Mouse (Mus musculus): Measurements from ENCODE around the gene 1700020D05Rik.
"Not testable (repeated sequence)": the region's sequence is repeated elsewhere in the genome, so short reads cannot be mapped to it uniquely, and the experiment has no call there.

1700020D05Rik gene

DNA sequence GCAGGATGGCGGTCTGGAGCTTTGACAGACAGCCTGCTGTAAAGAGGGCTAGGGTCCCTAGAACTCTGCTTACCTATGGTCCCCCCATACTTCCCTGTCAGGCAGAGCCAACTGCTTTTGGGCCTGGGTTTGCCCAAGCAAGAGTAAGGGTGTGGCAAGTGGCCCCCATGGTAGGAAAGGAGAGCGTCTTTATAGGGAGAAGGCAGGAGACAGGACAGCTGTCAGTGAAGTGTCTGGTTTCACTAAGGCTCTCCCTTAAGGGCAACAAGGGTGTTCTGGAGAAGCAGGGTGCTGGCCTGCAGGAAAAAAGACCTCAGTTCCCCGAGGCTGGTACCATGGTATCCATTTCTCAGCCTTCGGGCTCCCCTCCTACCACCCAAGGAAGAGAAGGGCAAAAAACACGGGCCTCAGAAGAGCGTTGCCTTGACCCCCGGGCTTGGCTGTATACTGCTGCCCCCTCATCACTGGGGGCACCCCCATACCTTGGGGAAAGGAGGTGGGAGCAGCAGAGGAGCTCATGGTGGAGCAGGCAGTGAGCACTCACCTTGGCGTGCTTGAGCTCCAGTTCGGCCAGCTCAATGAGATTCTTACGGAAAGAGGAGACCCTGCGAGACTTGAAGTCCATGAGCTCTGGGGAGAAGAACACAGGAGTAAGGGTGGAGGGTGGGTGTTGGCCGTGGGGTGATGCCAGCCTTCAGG, 8.1 kb downstream of the 1700020D05Rik start:
- DNase-seq (ENCODE audit: low read depth, low spot score) = no peak

- DNase-seq (ENCODE audit: low read depth, low spot score) = no peak
Measured at GRCm38 (mm10) chr19:5494314-5494713, 9.3 kb downstream of the 1700020D05Rik start.

DNA sequence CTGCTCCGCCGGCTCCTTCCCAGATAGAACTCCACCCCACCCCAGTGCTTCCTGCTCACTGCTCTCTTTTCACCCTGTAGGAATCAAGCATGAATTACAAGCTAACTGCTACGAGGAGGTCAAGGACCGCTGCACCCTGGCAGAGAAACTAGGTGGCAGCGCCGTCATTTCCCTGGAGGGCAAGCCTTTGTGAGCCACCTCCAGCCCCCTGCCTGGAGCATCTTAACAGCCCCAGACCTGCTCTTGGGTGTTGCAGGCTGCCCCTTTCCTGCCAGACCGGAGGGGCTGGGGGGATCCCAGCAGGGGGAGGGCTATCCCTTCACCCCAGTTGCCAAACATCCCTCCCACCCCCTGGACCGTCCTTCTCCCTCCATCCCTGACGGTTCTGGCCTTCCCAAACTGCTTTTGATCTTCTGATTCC, 10.3 kb downstream of the 1700020D05Rik start:
- DNase-seq (ENCODE audit: low read depth, low spot score) = not testable (repeated sequence)

GRCm38 (mm10) chr19:5492641-5493040, 10.9 kb downstream of the 1700020D05Rik start:
- DNase-seq (ENCODE audit: low read depth, low spot score) = no peak

GRCm38 (mm10) chr19:5490898-5491708, 12.5 kb downstream of the 1700020D05Rik start:
- peak; percentile 92 for DNase-seq (ENCODE audit: low read depth, low spot score)

DNA sequence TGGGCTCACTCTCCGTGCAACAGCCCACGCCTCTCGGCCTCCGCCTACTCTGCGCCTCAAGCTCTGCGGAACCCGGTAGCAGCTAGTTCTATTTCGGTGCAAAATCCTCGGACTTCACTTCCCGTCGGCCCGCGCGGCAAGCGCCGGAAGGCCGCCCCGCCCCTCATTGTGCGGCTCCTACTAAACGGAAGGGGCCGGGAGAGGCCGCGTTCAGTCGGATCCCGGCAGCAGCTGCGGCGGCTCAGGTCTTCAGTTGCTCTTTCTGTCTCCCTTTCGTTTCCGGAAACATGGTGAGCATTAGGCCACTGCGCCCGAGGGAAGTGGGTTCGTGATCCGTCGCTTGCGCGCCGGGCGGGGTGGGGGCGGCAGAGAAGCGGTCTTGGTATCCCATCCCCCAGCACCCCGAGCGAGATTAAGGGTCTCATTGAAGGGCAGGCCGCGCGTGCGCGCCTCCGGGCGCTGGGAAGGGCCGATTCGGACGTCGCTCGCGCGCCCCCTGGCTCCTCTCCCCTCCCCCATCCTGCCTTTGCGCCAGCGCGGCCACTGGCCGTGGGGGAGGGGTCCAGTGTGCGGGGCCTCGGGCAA, 13.2 kb downstream of the 1700020D05Rik start, which contains the start of gene Cfl1:
Cfl1 (plus strand) TSS at position 143 of the 585 bp plus-strand sequence.
- DNase-seq (ENCODE audit: low read depth, low spot score) = peak; percentile 98

GRCm38 (mm10) chr19:5489721-5490120, 13.9 kb downstream of the 1700020D05Rik start:
- DNase-seq (ENCODE audit: low read depth, low spot score) = not testable (repeated sequence)

- DNase-seq (ENCODE audit: low read depth, low spot score) = peak; percentile 97
Measured at GRCm38 (mm10) chr19:5488878-5489571, 14.6 kb downstream of the 1700020D05Rik start.

GRCm38 (mm10) chr19:5487768-5488550, 15.6 kb downstream of the 1700020D05Rik start, which contains the start of gene Mus81:
Gene Mus81 (minus strand): TSS chr19:5488402.
- peak; percentile 95 for DNase-seq (ENCODE audit: low read depth, low spot score)

DNA sequence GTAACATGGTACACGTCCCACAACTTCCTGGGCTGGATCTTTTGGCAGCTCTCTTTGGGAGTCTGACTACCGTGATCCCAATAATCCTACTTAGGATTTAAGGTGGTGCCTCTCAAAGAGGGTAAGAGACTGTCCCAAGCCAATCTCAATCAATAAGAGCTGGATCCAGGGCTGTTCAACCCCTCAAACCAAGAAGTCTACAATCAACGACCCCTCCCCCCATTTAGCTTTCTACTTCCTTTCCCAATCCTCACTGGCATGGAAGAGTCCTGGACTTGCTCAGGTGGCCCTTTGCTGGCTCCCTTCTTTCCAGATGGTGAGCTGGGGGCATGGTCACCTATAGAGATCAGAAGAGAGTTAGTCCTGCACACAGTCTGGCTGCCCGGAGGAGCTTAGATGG, 16.8 kb downstream of the 1700020D05Rik start:
- DNase-seq (ENCODE audit: low read depth, low spot score) = no peak

- no peak for DNase-seq (ENCODE audit: low read depth, low spot score)
Measured at GRCm38 (mm10) chr19:5486286-5486685, 17.3 kb downstream of the 1700020D05Rik start.

DNA sequence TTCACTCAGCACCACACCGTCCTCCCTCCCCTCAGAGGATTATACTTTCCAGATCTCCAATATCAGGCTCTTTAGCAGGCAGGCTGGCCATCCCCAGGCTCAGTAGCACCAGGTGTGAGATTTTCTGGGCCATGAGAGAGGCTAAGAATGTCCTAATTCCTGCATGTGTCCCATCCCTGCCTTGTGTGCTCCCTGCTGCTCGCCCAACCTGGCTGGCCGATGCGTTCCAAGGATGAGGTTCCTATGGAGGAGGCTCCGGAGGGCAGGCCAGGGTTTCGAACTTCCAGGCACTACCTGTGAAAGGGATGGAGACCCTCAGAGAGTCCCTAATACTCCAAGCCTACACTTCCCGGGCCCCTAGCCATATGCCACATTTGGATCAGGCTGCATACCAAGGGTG, 17.8 kb downstream of the 1700020D05Rik start:
- DNase-seq (ENCODE audit: low read depth, low spot score) = no peak

- DNase-seq (ENCODE audit: low read depth, low spot score) = no peak
Measured at GRCm38 (mm10) chr19:5485371-5485770, 18.2 kb downstream of the 1700020D05Rik start.

DNA sequence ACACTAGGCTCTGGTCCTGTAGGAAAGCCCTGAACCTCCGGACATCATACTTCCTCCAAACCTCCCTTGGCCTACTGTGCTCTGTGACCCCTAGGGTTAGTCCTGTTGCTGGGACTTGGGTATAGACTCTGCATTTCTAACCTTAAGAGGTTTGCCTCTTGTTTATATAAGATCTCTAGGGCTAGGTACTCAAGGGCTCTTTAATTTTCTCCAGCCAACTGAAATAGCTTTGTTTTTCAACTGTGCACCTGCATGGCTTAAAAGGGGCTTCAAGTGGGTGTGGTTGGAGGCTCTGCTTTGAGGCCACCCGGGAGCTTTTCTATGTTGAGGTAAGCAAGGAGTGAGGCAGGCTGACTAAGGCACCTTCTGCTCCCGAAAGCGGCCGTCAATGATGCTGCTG, 19.1 kb downstream of the 1700020D05Rik start:
- DNase-seq (ENCODE audit: low read depth, low spot score) = no peak

DNA sequence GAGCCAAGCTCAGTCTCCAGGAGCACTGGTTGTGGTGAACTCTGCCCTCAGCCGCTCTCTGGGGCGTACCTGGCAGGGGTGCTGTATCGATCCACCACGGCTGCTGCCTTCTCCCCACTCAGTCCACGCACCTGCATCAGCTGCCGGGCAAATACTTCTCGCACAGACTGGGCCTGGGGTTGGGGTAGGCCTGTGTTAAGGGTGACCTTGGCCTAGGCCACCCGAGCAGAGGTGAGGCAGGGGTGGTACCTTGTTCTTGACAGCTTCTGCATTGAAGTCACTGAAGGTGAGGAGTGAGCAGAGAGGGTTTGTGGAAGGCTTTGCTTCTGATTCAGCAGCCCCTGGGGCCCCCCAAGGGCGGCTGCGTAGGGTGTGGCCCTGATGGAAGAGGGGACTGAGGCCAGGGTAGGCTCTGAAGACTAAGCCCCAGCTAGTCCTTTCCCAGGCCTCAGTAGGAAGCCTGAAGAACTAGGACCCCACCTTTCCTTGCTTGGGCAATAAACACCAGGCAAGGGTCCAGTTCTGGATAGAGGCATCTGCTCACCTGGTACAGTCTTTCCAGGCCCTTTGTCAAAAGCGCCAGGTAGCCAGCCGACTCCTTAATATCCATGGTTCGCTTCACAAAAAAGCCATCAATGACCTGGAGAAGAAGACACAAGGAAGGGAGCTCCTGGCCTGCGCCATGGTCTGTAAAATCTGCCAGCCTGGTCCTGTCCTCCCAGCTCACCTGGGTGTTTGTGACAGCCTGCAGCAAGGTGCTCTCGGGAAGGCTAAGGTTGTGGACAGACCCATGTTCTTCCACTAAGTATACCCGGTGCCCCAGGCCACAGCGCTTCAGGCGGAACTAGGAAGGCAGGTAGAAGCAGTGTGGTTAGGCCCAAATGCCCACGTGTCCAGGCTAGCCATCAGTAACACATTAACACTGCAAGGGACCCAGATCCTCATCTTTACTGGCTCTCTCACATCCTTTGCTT, 19.9 kb downstream of the 1700020D05Rik start:
- no peak for DNase-seq (ENCODE audit: low read depth, low spot score)

DNA sequence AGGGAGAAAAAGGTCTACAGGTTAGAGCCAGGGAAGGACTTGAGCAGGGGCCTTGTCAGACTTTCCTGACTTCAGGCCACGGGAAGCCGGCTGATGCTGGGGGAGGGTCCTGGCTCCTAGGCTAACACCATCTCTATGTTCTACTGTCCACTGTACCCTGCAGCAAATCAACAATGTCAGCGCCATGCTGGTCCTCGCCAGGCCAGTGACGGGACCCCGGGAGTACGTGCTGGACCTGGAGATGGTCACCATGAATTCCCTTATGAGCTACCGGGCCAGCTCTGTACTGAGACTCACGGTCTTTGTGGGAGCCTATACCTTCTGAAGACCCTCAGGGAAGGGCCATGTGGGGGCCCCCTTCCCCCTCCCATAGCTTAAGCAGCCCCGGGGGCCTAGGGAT, 22.2 kb downstream of the 1700020D05Rik start:
- no peak for DNase-seq (ENCODE audit: low read depth, low spot score)

- no peak for DNase-seq (ENCODE audit: low read depth, low spot score)
Measured at GRCm38 (mm10) chr19:5480016-5480415, 23.6 kb downstream of the 1700020D05Rik start.

DNA sequence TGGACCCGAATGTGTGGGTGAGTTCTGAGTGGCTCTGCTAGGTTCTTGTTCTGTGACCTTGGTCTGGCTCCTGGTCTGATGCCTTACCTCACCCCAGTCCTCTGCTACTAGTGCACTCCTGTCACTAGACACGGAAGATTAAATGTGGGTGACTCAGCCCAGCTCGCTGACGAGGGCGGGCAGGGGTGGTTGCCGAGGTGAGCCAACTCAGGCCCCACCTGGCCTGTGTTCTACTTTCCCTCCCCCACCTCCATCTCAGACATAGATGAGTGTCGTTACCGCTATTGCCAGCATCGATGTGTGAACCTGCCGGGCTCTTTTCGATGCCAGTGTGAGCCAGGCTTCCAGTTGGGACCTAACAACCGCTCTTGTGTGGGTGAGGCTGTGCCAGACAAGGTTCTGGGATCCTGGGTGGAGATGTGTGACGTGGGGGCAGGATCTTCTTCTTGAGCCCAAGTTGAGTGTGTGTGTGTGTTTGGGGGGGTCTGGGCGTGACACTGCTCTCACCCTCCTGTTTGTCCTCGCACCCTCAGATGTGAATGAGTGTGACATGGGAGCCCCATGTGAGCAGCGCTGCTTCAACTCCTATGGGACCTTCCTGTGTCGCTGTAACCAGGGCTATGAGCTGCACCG, 25.8 kb downstream of the 1700020D05Rik start:
- DNase-seq (ENCODE audit: low read depth, low spot score) = no peak

- DNase-seq (ENCODE audit: low read depth, low spot score) = no peak
Measured at GRCm38 (mm10) chr19:5477004-5477667, 26.5 kb downstream of the 1700020D05Rik start.

Data from CD4-positive helper T cell, adult 2 months (primary cell).